Mouse (Mus musculus) brain, embryonic 14.5 days (tissue): ENCODE results near the gene Rab15. TPM values are rescaled to one million over a fixed set of nuclear protein-coding genes. Genes with fewer than 3 reads are reported as not detected.

ENCODE experiments used
- DNase-seq: peaks from one replicate; pipeline ENCODE4 v3.0.0-alpha.2; 2011; ENCODE audit warnings: low read depth
- CTCF ChIP-seq: fragments of 200-500 bp; IDR thresholded peaks from 2 replicates; pipeline ENCODE4 v1.5.1; 2012; ENCODE audit warnings: inconsistent platforms, mild to moderate bottlenecking, moderate library complexity, borderline replicate concordance; ENCODE audit not compliant: insufficient read depth, insufficient read length; ENCODE audit errors: extremely low read depth
- POLR2A ChIP-seq: fragments of 200-500 bp; IDR thresholded peaks from 2 replicates; pipeline ENCODE4 v1.6.1; 2012; ENCODE audit warnings: mild to moderate bottlenecking, inconsistent platforms, borderline replicate concordance; ENCODE audit not compliant: poor library complexity, insufficient read depth, insufficient read length, severe bottlenecking; ENCODE audit errors: extremely low read depth
- polyA plus RNA-seq: library from polyadenylated mRNA; depleted of rRNA; stranded (reverse); fragments of >200 nt; gene quantifications from 2 replicates; pipeline ENCODE4 v1.2.3, GENCODE M21; 2012; rRNA removed

Rab15 gene
- polyA plus RNA-seq, 1 experiment = 37.6 TPM

GRCm38 (mm10) chr12:76765901-76766630 is 56.6 kb downstream of the Rab15 start:
- DNase-seq = peak; percentile 15

GRCm38 (mm10) chr12:76765354-76765851 is 57.3 kb downstream of the Rab15 start, which contains the start of the genes Churc1 and Fntb:
Gene Churc1, plus strand, starts transcription at chr12:76765538.
Gene Fntb, plus strand, starts transcription at chr12:76765589.
- peak; percentile 97 for DNase-seq
- 0 out of 2 replicates have a peak, but pooled peaks have one; percentile 21 for TF ChIP-seq POLR2A
- no peak for TF ChIP-seq CTCF

More at GRCm38 (mm10) chr12:76765901-76766630, 56.6 kb downstream of the Rab15 start:
- TF ChIP-seq CTCF (no peak), POLR2A (no peak)

GRCm38 (mm10) chr12:76752652-76753318 is 69.9 kb downstream of the Rab15 start:
- DNase-seq = peak; percentile 80
- TF ChIP-seq CTCF (peak; percentile 55; the same call in 1 of the 2 replicates), POLR2A (no peak)

GRCm38 (mm10) chr12:76750866-76751459 is 71.7 kb downstream of the Rab15 start:
- DNase-seq = no peak
- no peak for TF ChIP-seq CTCF
- TF ChIP-seq POLR2A = no peak

Other genes starting within 250 kb of the Rab15 start
- 1.8 and 8.4 TPM in 2 replicates for gene Sptb, start 112.4 kb downstream of the Rab15 start, polyA plus RNA-seq
- 61.9 and 63.6 TPM in 2 replicates for gene Churc1, start 57.4 kb downstream of the Rab15 start, polyA plus RNA-seq
- gene Fntb, start 57.3 kb downstream of the Rab15 start, polyA plus RNA-seq = 40.0 and 41.1 TPM in 2 replicates
- 0.15 and 0.22 TPM in 2 replicates for gene Gpx2, start 27.4 kb downstream of the Rab15 start, polyA plus RNA-seq
- gene Max, start 139.3 kb upstream of the Rab15 start, polyA plus RNA-seq = 52.8 and 68.7 TPM in 2 replicates